Comparison of ENCODE assay signal across 8 mouse cellular contexts in the genomic region with DNA sequence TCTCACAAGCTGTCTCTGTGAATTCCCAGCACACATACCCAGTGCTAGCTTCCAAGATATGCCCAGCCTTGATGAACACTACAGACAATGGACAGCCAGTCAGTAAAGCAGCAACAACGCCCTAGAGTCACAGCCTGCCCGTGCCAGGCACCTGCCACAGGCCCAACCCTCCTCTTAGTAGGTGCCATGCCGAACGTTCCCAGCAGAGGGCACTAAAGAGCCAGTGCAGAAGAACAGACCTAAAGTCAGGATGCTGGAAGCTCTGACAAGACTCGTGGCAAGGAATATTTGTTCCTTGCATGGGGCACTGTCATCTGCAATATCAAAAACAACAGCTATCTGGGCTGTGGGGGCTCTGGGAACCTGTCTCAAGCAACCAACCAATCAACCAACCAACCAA. TPM values are rescaled to one million over a fixed set of nuclear protein-coding genes. Genes with fewer than 3 reads are reported as not detected.
DNase-seq lines count a peak whose midpoint lies in the region; ATAC-seq and TF ChIP-seq lines count a peak whose summit lies in the region.

No protein-coding gene starts in this region.

- intact Hi-C loops in left cerebral cortex, postnatal 14 days (cut with DNase I), result loop anchor here (5.0 kb wide), 1 partner anchor 68 kb away; no protein-coding TSS in a partner anchor

- DNase-seq in hindbrain, embryonic 10.5 days (ENCODE audit: low spot score), result peak; percentile 86
- peak; percentile 70 to 76 for DNase-seq in adrenal gland, postnatal 4 days (ENCODE audit: low spot score in 2 of 2)
- DNase-seq in left cerebral cortex, postnatal 14 days (ENCODE audit: low spot score in 2 of 2), result peak; percentile 87 to 90
- DNase-seq in midbrain, postnatal 0 days (ENCODE audit: low spot score), result peak; percentile 80
- DNase-seq in spleen, postnatal 36 days (ENCODE audit: low spot score in 2 of 2), result peak; percentile 76 to 81

- H3K27me3 ChIP-seq in hindbrain, embryonic 10.5 days (ENCODE audit: insufficient read depth, poor library complexity, severe bottlenecking), result no peaks in the 10 kb centered on the region
- H3K27me3 ChIP-seq in hindbrain, embryonic 13.5 days, result no peaks in the 10 kb centered on the region
- H3K27me3 ChIP-seq in erythroblast, embryonic 14.5 days (ENCODE audit: control insufficient read depth), result no peaks in the 10 kb centered on the region
- no peaks in the 10 kb centered on the region for H3K27me3 ChIP-seq in midbrain, postnatal 0 days (ENCODE audit: insufficient read depth, low read length)

- no peak for ATAC-seq in hindbrain, embryonic 13.5 days (ENCODE audit: low FRiP score)
- peak; percentile 41 to 53; a peak in 3 of 4 replicates for ATAC-seq in hematopoietic stem cell, adult 5-6 weeks (replicated peaks in 1 of 2; ENCODE audit: insufficient read depth in 1 of 2, low FRiP score in 2 of 2, low TSS enrichment in 1 of 2, low read depth in 1 of 2, poor library complexity in 2 of 2, severe bottlenecking in 2 of 2)
- no peak for ATAC-seq in midbrain, postnatal 0 days (ENCODE audit: low FRiP score)

- peak; percentile 96 for TF ChIP-seq CTCF in midbrain, postnatal 0 days (IDR thresholded peaks at IDR 0.05)

- no peak overlapping the region for H3K9ac ChIP-seq in hindbrain, embryonic 13.5 days
- no peak overlapping the region for H3K9ac ChIP-seq in midbrain, postnatal 0 days (replicated peaks; ENCODE audit: low read length, poor library complexity, severe bottlenecking)

- no peak overlapping the region for H3K4me2 ChIP-seq in hindbrain, embryonic 13.5 days
- no peak overlapping the region for H3K4me2 ChIP-seq in midbrain, postnatal 0 days (ENCODE audit: low read depth, low read length, poor library complexity, severe bottlenecking)

- peaks cover 32% of the 10 kb centered on the region for H3K4me1 ChIP-seq in hindbrain, embryonic 10.5 days (replicated peaks)
- H3K4me1 ChIP-seq in hindbrain, embryonic 13.5 days (replicated peaks), result peaks cover 40% of the 10 kb centered on the region
- H3K4me1 ChIP-seq in erythroblast, embryonic 14.5 days (ENCODE audit: control insufficient read depth), result peaks cover 59% of the 10 kb centered on the region
- H3K4me1 ChIP-seq in midbrain, postnatal 0 days (ENCODE audit: insufficient read depth, low read length), result peaks cover 13% of the 10 kb centered on the region; the same call in 1 of the 2 replicates

- WGBS in hindbrain, embryonic 10.5 days, result 27% methylated on average over 5 of the region's 5 CpGs
- 11% methylated on average over 5 of the region's 5 CpGs for WGBS in hindbrain, embryonic 13.5 days
- 21% methylated on average over 5 of the region's 5 CpGs for WGBS in midbrain, postnatal 0 days

- no peak overlapping the region for H3K27ac ChIP-seq in hindbrain, embryonic 10.5 days
- no peak overlapping the region for H3K27ac ChIP-seq in hindbrain, embryonic 13.5 days
- no peak overlapping the region for H3K27ac ChIP-seq in midbrain, postnatal 0 days (ENCODE audit: low read depth, low read length)

- peaks cover 73% of the 10 kb centered on the region for H3K36me3 ChIP-seq in hindbrain, embryonic 10.5 days
- peaks cover 47% of the 10 kb centered on the region for H3K36me3 ChIP-seq in hindbrain, embryonic 13.5 days
- peaks cover 83% of the 10 kb centered on the region for H3K36me3 ChIP-seq in erythroblast, embryonic 14.5 days (ENCODE audit: control insufficient read depth)
- peaks cover 39% of the 10 kb centered on the region for H3K36me3 ChIP-seq in midbrain, postnatal 0 days (ENCODE audit: insufficient read depth, low read length)

- no peaks in the 10 kb centered on the region for H3K9me3 ChIP-seq in hindbrain, embryonic 10.5 days
- H3K9me3 ChIP-seq in hindbrain, embryonic 13.5 days, result no peaks in the 10 kb centered on the region
- no peaks in the 10 kb centered on the region for H3K9me3 ChIP-seq in erythroblast, embryonic 14.5 days (ENCODE audit: control insufficient read depth, low read length)
- no peaks in the 10 kb centered on the region for H3K9me3 ChIP-seq in midbrain, postnatal 0 days (ENCODE audit: low read length)

- H3K4me3 ChIP-seq in hindbrain, embryonic 10.5 days, result no peak overlapping the region
- no peak overlapping the region for H3K4me3 ChIP-seq in hindbrain, embryonic 13.5 days
- H3K4me3 ChIP-seq in erythroblast, embryonic 14.5 days (replicated peaks), result peak overlapping the region; percentile 99
- H3K4me3 ChIP-seq in midbrain, postnatal 0 days (ENCODE audit: low read depth, low read length), result no peak overlapping the region

RNA-seq across cellular contexts. Expression of a gene that starts 4.2 kb away (rescaled TPM):
- polyA plus RNA-seq in hindbrain, embryonic 10.5 days (2016; fragmentation: Nextera tagmentation; extraction: Ambion mirVana), result 466 and 504 TPM in 2 replicates
- polyA plus RNA-seq in hindbrain, embryonic 13.5 days (2015; fragmentation: Nextera tagmentation; extraction: Ambion mirVana), result 503 and 515 TPM in 2 replicates
- 100 to 1,000 TPM; 248 to 269 TPM for total RNA-seq in adrenal gland, postnatal 4 days (2021)
- polyA plus RNA-seq in erythroblast, embryonic 14.5 days (2012), result 61.9 and 68.6 TPM in 2 replicates
- total RNA-seq in hematopoietic stem cell, adult 5-6 weeks (2017), result 143 and 146 TPM in 2 replicates
- 100 to 1,000 TPM; 282 to 291 TPM for total RNA-seq in left cerebral cortex, postnatal 14 days (2021)
- 415 and 418 TPM in 2 replicates for total RNA-seq in midbrain, postnatal 0 days (2014; rRNA removed)
- polyA plus RNA-seq in midbrain, postnatal 0 days (2015; fragmentation: Nextera tagmentation; extraction: Ambion mirVana), result 364 and 377 TPM in 2 replicates

RNA-seq across cellular contexts. Expression of a gene that starts 52.3 kb away (rescaled TPM):
- polyA plus RNA-seq in hindbrain, embryonic 10.5 days (2016; fragmentation: Nextera tagmentation; extraction: Ambion mirVana), result 3.1 and 4.6 TPM in 2 replicates
- polyA plus RNA-seq in hindbrain, embryonic 13.5 days (2015; fragmentation: Nextera tagmentation; extraction: Ambion mirVana), result 2.8 and 3.0 TPM in 2 replicates
- total RNA-seq in adrenal gland, postnatal 4 days (2021), result 1 to 10 TPM; 5.2 to 9.7 TPM
- 0.05 and 0.15 TPM in 2 replicates for polyA plus RNA-seq in erythroblast, embryonic 14.5 days (2012)
- total RNA-seq in hematopoietic stem cell, adult 5-6 weeks (2017), result 0.99 and 1.3 TPM in 2 replicates
- 1 to 10 TPM in 1 of 2 experiments, under 1 TPM in 1; 0.55 to 1.1 TPM for total RNA-seq in left cerebral cortex, postnatal 14 days (2021)
- total RNA-seq in midbrain, postnatal 0 days (2014; rRNA removed), result 4.4 and 5.1 TPM in 2 replicates
- 2.3 and 2.7 TPM in 2 replicates for polyA plus RNA-seq in midbrain, postnatal 0 days (2015; fragmentation: Nextera tagmentation; extraction: Ambion mirVana)

Comparison
In these comparisons a context has a peak if more than half of its experiments do, and no peak if none do; other contexts are left out.
1. ATAC-seq: peak in hematopoietic stem cell, adult 5-6 weeks (2 of 2); none in hindbrain, embryonic 13.5 days (single experiment) and midbrain, postnatal 0 days (single experiment).
2. Peak in every context shown above with its lines, with median percentiles within 50 percentile points of each other: DNase-seq.